Mouse (Mus musculus) brain, adult 2 months (tissue): ENCODE measurements at regions not wholly inside any gene's neighbourhood (a gene's known extent, or its start where the extent isn't known, plus 50 kb on each side); places are given as distances from the start of the nearest gene placed in this dataset.
"Not testable (repeated sequence)": the region's sequence is repeated elsewhere in the genome, so short reads cannot be mapped to it uniquely, and the experiment has no call there.

Experiments
- DNase-seq: peaks from one replicate; pipeline ENCODE4 v3.0.0; 2011; ENCODE audit warnings: low read depth, low spot score

- peak; percentile 72 for DNase-seq
Measured at GRCm38 (mm10) chr12:27978257-27978931, 573.8 kb downstream of the Dcdc2c start.

GRCm38 (mm10) chr12:27977548-27978256, 574.5 kb downstream of the Dcdc2c start:
- DNase-seq = no peak

- no peak for DNase-seq
Measured at GRCm38 (mm10) chr12:27962908-27963307, 589.3 kb downstream of the Dcdc2c start.

- DNase-seq = peak; percentile 11
Measured at GRCm38 (mm10) chr12:27960064-27960463, 592.1 kb downstream of the Dcdc2c start.

- no peak for DNase-seq
Measured at GRCm38 (mm10) chr12:27947646-27948045, 604.6 kb downstream of the Dcdc2c start.

- DNase-seq = no peak
Measured at GRCm38 (mm10) chr12:27946866-27947459, 604.6 kb upstream of the Sox11 start.

GRCm38 (mm10) chr12:27945411-27945810, 603.0 kb upstream of the Sox11 start:
- DNase-seq = peak; percentile 70

GRCm38 (mm10) chr12:27941053-27941452, 598.7 kb upstream of the Sox11 start:
- DNase-seq = no peak

GRCm38 (mm10) chr12:27932382-27933140, 590.2 kb upstream of the Sox11 start:
- DNase-seq = peak; percentile 82

- peak; percentile 36 for DNase-seq
Measured at GRCm38 (mm10) chr12:27928366-27928963, 586.1 kb upstream of the Sox11 start.

DNA sequence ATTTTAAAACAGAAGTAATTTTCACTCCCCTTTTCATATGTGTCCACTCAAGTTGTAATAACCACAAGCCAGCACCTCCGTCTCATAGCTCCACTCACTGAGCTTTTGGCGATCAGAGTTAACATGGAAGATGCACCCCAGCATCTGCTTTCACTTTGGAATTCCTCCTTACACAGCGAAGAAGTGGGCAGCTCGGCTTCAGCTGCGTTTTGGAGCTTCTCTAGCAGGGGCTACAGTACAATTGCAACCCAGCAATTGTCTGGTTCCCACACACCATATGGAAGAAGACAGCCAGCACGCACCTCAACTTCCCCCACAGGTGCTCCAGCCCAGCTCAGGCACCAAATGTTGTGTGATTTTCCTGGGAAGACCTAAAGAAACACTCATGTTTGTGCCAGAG, 584.4 kb upstream of the Sox11 start:
- peak; percentile 33 for DNase-seq

DNA sequence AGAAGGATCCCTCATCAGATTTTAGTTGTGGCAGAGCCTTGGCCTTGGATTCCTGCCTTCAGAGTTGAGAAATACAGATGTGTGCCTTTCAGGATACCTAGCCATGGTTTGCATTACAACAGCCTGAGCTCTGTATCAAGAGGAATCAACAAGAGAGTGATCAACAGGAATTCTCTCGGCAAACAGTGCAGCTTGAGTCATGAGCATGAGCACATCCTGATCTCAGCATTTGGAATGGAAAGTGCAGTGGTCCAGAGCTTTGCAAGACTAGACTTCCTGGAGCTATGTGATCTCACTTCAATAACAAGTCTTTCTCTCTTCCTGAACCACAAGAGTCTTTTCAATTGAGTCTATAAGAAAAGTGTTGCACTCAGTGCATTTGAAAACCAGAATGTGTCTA, 578.2 kb upstream of the Sox11 start:
- DNase-seq = no peak

DNA sequence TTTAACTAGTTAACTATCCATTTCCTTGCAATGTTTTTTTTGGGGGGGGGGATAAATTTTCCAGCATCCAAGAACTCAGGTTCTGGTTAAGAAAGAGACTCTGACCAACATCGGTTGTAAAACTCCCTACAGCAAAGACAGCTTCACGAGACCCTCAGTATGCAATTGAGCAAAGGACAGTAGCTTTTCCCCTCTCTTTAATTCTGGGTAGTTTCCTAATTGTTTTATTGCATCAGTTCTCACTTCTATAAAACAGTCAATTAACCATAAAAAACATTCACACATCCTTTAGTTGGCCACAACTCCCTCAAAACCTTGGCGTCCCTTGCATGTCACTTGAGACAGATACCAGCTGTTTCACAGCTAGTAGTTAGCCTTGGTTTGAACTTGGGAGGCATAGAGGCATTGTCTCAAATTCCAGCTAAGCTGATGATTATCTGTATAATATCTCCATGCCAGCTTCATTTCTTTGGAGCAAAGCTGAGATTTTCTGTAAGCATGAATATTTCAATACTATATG, 574.1 kb upstream of the Sox11 start:
- DNase-seq = no peak

DNA sequence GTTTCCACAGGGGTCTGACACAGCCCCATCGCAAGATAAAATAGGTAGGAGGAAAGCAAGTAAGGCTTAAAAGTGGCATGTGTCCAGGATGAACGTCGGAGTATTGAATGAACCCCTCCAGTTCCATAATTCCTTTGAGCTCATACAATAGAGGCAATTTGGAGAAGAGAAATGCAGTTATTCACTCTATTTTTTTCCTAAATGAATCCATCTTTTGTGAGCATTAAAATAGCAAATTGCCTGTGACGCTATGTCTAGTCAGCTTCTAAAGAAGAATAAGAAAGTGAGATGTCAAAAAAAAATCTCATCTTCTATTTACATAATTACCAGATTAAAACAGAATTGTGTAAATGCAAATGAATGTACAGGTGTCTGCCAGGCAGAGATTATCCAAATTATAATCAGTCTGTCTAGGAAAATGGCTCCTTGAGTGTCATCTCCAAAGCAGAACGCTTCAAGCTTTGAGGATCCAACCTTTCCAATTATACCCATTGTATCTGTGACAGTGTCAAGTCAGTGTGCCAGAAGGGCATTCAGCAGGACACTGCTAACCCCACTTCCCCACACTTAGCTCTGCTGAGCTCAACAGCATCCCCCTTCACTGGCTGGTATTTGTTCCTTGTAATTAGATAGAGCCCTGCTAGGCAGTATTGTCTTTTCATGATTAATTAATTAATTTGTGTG, 567.2 kb upstream of the Sox11 start:
- peak; percentile 20 for DNase-seq

- not testable (repeated sequence) for DNase-seq
Measured at GRCm38 (mm10) chr12:27896682-27897081, 554.3 kb upstream of the Sox11 start.

DNA sequence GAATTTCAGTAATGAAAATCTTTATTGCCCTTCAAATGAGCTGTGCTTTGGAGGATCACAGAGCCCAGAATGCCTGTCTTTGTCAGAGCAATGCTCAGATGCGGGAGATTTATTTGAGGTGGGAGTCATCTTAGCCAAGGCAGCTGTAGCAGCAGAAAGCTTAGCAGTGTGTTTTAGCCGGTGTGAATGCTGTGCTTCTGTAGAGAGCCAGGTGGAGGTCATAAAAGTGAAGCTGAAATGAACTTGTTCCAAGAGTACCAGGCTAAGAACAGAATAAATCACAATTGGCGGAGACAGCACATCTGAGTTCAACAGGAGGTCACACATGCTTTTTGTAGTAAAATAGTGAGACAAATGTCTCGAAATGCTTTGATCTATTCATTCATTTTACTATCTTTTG, 539.3 kb upstream of the Sox11 start:
- no peak for DNase-seq

GRCm38 (mm10) chr12:27866421-27866820, 524.0 kb upstream of the Sox11 start:
- DNase-seq = no peak

- no peak for DNase-seq
Measured at GRCm38 (mm10) chr12:27849537-27849936, 507.2 kb upstream of the Sox11 start.

GRCm38 (mm10) chr12:27849099-27849498, 506.7 kb upstream of the Sox11 start:
- no peak for DNase-seq

DNA sequence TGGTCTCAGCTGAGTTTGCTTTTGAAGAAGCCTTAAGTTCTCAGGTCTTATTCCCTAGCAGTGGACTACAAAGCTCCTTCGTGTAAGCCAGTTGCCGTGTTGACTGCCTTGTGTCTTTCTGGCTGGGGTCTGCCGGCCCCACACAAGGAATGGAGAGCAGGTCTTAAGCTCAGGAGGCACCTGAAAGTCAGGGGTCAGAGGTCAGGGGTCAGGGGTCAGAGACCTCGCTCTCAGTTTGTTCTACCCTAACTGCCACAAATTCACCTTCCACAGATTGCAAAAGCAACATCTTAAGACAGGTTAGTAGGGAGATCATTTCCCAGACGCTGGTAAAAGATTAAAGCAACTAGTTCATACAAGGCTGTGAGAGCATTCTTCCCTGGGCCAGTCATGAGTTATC, 505.8 kb upstream of the Sox11 start:
- DNase-seq = no peak

DNA sequence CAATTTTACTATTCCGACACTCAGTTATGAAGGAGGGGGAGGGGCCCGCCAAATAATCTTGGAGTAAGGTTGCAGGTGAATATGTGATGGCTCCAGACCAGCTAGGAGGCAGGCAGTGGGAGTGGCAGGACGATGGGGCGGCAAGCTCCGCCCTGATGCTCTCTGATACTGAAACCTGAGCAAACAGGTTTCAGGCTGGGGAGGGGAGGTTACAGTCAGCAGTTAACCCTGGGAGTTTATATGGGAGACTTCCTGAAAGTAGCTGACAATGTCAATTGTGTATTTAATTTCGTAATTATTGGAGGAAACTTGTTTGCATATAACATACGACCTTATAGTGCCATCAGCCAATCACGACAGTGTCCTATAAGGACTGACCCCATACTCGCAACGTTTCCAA, 505.0 kb upstream of the Sox11 start:
- no peak for DNase-seq
